Mouse (Mus musculus): ENCODE measurements at regions not wholly inside any gene's neighbourhood (a gene's known extent, or its start where the extent isn't known, plus 50 kb on each side); places are given as distances from the start of the nearest gene placed in this dataset.
"Not testable (repeated sequence)": the region's sequence is repeated elsewhere in the genome, so short reads cannot be mapped to it uniquely, and the experiment has no call there.

DNA sequence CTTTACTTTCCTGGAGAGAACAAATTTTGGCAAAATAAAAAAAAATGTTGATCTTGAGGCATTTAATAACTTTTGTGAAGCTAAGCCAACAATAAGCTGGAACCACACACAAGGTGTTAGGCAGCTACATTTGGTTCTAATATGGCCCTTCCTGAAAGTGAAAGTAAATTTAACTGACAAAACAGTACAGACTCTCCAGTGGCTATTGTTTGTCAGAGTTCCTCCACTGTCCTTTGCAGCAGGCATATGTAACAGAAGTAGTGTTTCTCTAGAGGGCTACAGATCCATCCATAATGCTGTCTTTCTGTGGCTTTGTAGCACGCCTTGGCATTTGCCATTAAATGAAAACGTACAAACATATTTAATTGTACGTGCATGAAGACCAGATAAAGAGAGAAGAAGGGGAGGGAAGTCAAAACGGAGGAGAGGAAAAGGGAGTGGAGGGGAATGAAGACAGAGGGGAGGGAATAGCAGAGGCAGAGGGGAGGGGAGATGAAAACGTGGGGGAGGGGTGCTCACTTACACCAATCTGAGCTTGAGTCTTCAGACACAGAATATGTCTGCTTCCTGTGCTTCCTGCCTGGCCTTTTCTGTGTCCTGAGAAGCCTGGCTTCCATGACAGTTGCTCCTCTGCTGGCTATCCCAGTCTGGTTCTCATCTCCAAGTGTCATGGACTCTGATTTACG, 156.6 kb upstream of the Tas2r119 start:
- Histone ChIP-seq H3K9ac (no peak overlapping the region), H3K36me3 (replicated peaks) (no peaks in the 10 kb centered on the region), H3K4me1 (replicated peaks) (no peaks in the 10 kb centered on the region), H3K9me3 (replicated peaks) (no peaks in the 10 kb centered on the region), H3K27me3 (no peaks in the 10 kb centered on the region), H3K27ac (replicated peaks) (no peak overlapping the region), H3K4me2 (peak overlapping the region; percentile 27; the same call in 1 of the 2 replicates), H3K4me3 (replicated peaks) (no peak overlapping the region; the same call in 1 of the 2 replicates)
- 20% methylated on average over 6 of the region's 6 CpGs for WGBS (ENCODE audit: insufficient replicate concordance)
- no peak for ATAC-seq (ENCODE audit: insufficient read depth)

DNA sequence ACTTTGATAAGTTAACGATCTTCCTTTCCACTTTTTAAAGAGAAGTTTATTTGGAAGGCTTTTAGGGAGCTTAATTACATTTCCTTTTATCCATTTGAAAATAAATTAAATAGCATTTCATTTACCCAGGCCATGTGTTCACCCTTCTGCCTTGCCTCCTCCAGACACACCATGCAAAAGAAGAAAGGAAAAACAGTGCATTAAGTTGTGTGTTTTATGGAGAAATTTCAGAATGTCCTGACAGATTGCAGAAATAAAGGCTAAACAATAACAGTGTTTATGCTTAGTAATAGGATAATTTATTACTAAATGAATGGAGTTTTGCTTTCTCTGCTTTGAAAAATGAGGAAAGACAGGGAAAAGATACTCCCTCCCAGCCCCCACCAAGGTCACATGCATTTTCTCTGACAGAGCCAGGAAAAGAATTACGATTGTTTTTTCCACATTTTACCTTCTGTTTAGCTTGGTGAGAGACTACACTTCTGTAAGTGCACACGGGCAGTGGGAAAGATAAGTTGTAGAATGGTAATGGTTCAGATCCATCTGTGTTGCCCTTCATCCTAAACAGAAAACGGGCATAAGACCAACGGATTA, 156.0 kb upstream of the Tas2r119 start:
- WGBS (ENCODE audit: insufficient replicate concordance) = 40% methylated on average over 5 of the region's 5 CpGs
- Histone ChIP-seq H3K36me3 (replicated peaks) (no peaks in the 10 kb centered on the region), H3K4me3 (replicated peaks) (no peak overlapping the region), H3K27me3 (no peaks in the 10 kb centered on the region), H3K4me1 (replicated peaks) (no peaks in the 10 kb centered on the region), H3K9me3 (replicated peaks) (no peaks in the 10 kb centered on the region), H3K9ac (no peak overlapping the region), H3K4me2 (no peak overlapping the region), H3K27ac (replicated peaks) (no peak overlapping the region)
- ATAC-seq (ENCODE audit: insufficient read depth) = no peak

GRCm38 (mm10) chr15:32034091-32034490, 143.0 kb upstream of the Tas2r119 start:
- Histone ChIP-seq H3K4me1 (replicated peaks) (no peaks in the 10 kb centered on the region), H3K27me3 (no peaks in the 10 kb centered on the region), H3K4me3 (replicated peaks) (no peak overlapping the region), H3K27ac (replicated peaks) (no peak overlapping the region), H3K4me2 (no peak overlapping the region), H3K9me3 (replicated peaks) (no peaks in the 10 kb centered on the region), H3K9ac (no peak overlapping the region), H3K36me3 (replicated peaks) (no peaks in the 10 kb centered on the region)
- no peak for ATAC-seq (ENCODE audit: insufficient read depth)
- 41% methylated on average over 1 of the region's 1 CpGs for WGBS (ENCODE audit: insufficient replicate concordance)

- 43% methylated on average over 7 of the region's 7 CpGs for WGBS (ENCODE audit: insufficient replicate concordance)
- Histone ChIP-seq H3K27ac (replicated peaks) (no peak overlapping the region), H3K4me2 (no peak overlapping the region), H3K9ac (no peak overlapping the region), H3K4me3 (replicated peaks) (no peak overlapping the region), H3K27me3 (no peaks in the 10 kb centered on the region), H3K36me3 (replicated peaks) (no peaks in the 10 kb centered on the region), H3K4me1 (replicated peaks) (no peaks in the 10 kb centered on the region), H3K9me3 (replicated peaks) (no peaks in the 10 kb centered on the region)
- no peak for ATAC-seq (ENCODE audit: insufficient read depth)
Observed at GRCm38 (mm10) chr15:32034790-32035189, 142.3 kb upstream of the Tas2r119 start.

- Histone ChIP-seq H3K4me1 (replicated peaks) (no peaks in the 10 kb centered on the region), H3K9me3 (replicated peaks) (no peaks in the 10 kb centered on the region), H3K4me3 (replicated peaks) (no peak overlapping the region), H3K9ac (no peak overlapping the region), H3K36me3 (replicated peaks) (no peaks in the 10 kb centered on the region), H3K27me3 (no peaks in the 10 kb centered on the region), H3K4me2 (no peak overlapping the region), H3K27ac (replicated peaks) (no peak overlapping the region)
- WGBS (ENCODE audit: insufficient replicate concordance) = 68% methylated on average over 6 of the region's 6 CpGs
- no peak for ATAC-seq (ENCODE audit: insufficient read depth)
Observed at GRCm38 (mm10) chr15:32041764-32042163, 135.3 kb upstream of the Tas2r119 start.

- no peaks in the 10 kb centered on the region for H3K36me3 ChIP-seq (replicated peaks)
- H3K27me3 ChIP-seq = no peaks in the 10 kb centered on the region
- no peak overlapping the region for H3K9ac ChIP-seq
- no peak overlapping the region for H3K27ac ChIP-seq (replicated peaks)
- no peak for ATAC-seq (ENCODE audit: insufficient read depth)
- no peaks in the 10 kb centered on the region for H3K4me1 ChIP-seq (replicated peaks)
- no peak overlapping the region for H3K4me3 ChIP-seq (replicated peaks)
- H3K4me2 ChIP-seq = no peak overlapping the region
- WGBS (ENCODE audit: insufficient replicate concordance) = 15% methylated on average over 4 of the region's 4 CpGs
- no peaks in the 10 kb centered on the region for H3K9me3 ChIP-seq (replicated peaks)
Observed at GRCm38 (mm10) chr15:32042173-32042572, 134.9 kb upstream of the Tas2r119 start.

GRCm38 (mm10) chr15:32042589-32042988, 134.5 kb upstream of the Tas2r119 start:
- H3K27me3 ChIP-seq = no peaks in the 10 kb centered on the region
- H3K4me1 ChIP-seq (replicated peaks) = no peaks in the 10 kb centered on the region
- no peak overlapping the region for H3K9ac ChIP-seq
- no peak overlapping the region for H3K4me2 ChIP-seq
- no peak for ATAC-seq (ENCODE audit: insufficient read depth)
- no peak overlapping the region for H3K27ac ChIP-seq (replicated peaks)
- H3K4me3 ChIP-seq (replicated peaks) = no peak overlapping the region
- no peaks in the 10 kb centered on the region for H3K9me3 ChIP-seq (replicated peaks)
- no peaks in the 10 kb centered on the region for H3K36me3 ChIP-seq (replicated peaks)
- 40% methylated on average over 1 of the region's 1 CpGs for WGBS (ENCODE audit: insufficient replicate concordance)

- Histone ChIP-seq H3K4me1 (replicated peaks) (no peaks in the 10 kb centered on the region), H3K4me2 (no peak overlapping the region)
Observed at GRCm38 (mm10) chr15:32043207-32043606, 133.9 kb upstream of the Tas2r119 start.

DNA sequence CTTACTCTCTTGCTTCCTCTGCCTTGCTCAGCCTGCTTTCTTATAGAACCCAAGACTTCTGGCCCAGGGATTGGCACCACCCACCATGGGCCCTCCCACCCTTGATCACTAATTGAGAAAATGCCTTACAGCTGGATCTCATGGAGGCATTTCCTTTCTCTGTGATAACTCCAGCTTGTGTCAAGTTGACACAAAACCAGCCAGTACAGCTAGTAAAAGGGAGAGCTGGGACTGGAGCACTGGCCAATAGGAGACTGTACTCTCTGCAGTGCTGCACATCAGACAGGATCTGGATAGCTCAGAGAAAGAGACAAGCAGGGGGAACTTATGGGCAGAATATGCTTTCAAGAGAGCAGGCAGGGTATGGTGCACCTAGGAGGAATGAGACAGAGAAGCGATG, 133.4 kb upstream of the Tas2r119 start:
- H3K9ac ChIP-seq; H3K27ac ChIP-seq (replicated peaks); H3K4me3 ChIP-seq (replicated peaks); ATAC-seq (ENCODE audit: insufficient read depth); H3K27me3 ChIP-seq; H3K4me1 ChIP-seq (replicated peaks); H3K4me2 ChIP-seq; H3K9me3 ChIP-seq (replicated peaks); H3K36me3 ChIP-seq (replicated peaks): not testable (repeated sequence)
- 55% methylated on average over 1 of the region's 1 CpGs for WGBS (ENCODE audit: insufficient replicate concordance)

More at GRCm38 (mm10) chr15:32043207-32043606, 133.9 kb upstream of the Tas2r119 start:
- no peak overlapping the region for H3K27ac ChIP-seq (replicated peaks)
- H3K9ac ChIP-seq = no peak overlapping the region
- no peaks in the 10 kb centered on the region for H3K36me3 ChIP-seq (replicated peaks)
- no peaks in the 10 kb centered on the region for H3K9me3 ChIP-seq (replicated peaks)
- H3K4me3 ChIP-seq (replicated peaks) = no peak overlapping the region
- H3K27me3 ChIP-seq = no peaks in the 10 kb centered on the region
- no peak for ATAC-seq (ENCODE audit: insufficient read depth)

GRCm38 (mm10) chr15:32048836-32049235, 128.3 kb upstream of the Tas2r119 start:
- H3K36me3 ChIP-seq (replicated peaks) = no peaks in the 10 kb centered on the region
- 40% methylated on average over 5 of the region's 5 CpGs for WGBS (ENCODE audit: insufficient replicate concordance)
- H3K4me2 ChIP-seq = no peak overlapping the region
- H3K27me3 ChIP-seq = no peaks in the 10 kb centered on the region
- H3K9ac ChIP-seq = no peak overlapping the region
- no peak overlapping the region for H3K4me3 ChIP-seq (replicated peaks)
- H3K9me3 ChIP-seq (replicated peaks) = no peaks in the 10 kb centered on the region
- no peak overlapping the region for H3K27ac ChIP-seq (replicated peaks)
- no peaks in the 10 kb centered on the region for H3K4me1 ChIP-seq (replicated peaks)
- no peak for ATAC-seq (ENCODE audit: insufficient read depth)

- no peaks in the 10 kb centered on the region for H3K9me3 ChIP-seq (replicated peaks)
- no peaks in the 10 kb centered on the region for H3K4me1 ChIP-seq (replicated peaks)
- no peak overlapping the region for H3K27ac ChIP-seq (replicated peaks)
- no peaks in the 10 kb centered on the region for H3K27me3 ChIP-seq
- ATAC-seq (ENCODE audit: insufficient read depth) = no peak
- H3K4me3 ChIP-seq (replicated peaks) = no peak overlapping the region
- H3K4me2 ChIP-seq = no peak overlapping the region
- H3K9ac ChIP-seq = no peak overlapping the region
- no peaks in the 10 kb centered on the region for H3K36me3 ChIP-seq (replicated peaks)
- WGBS (ENCODE audit: insufficient replicate concordance) = 46% methylated on average over 4 of the region's 4 CpGs
Observed at GRCm38 (mm10) chr15:32061573-32061972, 115.5 kb upstream of the Tas2r119 start.

GRCm38 (mm10) chr15:32082109-32082508, 95.0 kb upstream of the Tas2r119 start:
- no peak for ATAC-seq (ENCODE audit: insufficient read depth)
- no peaks in the 10 kb centered on the region for H3K36me3 ChIP-seq (replicated peaks)
- no peaks in the 10 kb centered on the region for H3K27me3 ChIP-seq
- 57% methylated on average over 4 of the region's 4 CpGs for WGBS (ENCODE audit: insufficient replicate concordance)
- H3K9me3 ChIP-seq (replicated peaks) = no peaks in the 10 kb centered on the region
- H3K4me2 ChIP-seq = no peak overlapping the region
- no peak overlapping the region for H3K27ac ChIP-seq (replicated peaks)
- H3K4me1 ChIP-seq (replicated peaks) = no peaks in the 10 kb centered on the region
- H3K4me3 ChIP-seq (replicated peaks) = no peak overlapping the region
- H3K9ac ChIP-seq = no peak overlapping the region

Data from liver, embryonic 15.5 days (tissue).